Mouse (Mus musculus) embryo, embryonic 9.5 days (tissue): ENCODE measurements at regions not wholly inside any gene's neighbourhood (a gene's known extent, or its start where the extent isn't known, plus 50 kb on each side); places are given as distances from the start of the nearest gene placed in this dataset.

Experiments
- DNase-seq: peaks from one replicate; pipeline ENCODE4 v3.0.0-alpha.2; 2017; ENCODE audit errors: extremely low spot score

GRCm38 (mm10) chr6:76825953-76826352 is 328.4 kb upstream of the Gm9008 start:
- no peak for DNase-seq

- no peak for DNase-seq
Observed at GRCm38 (mm10) chr6:76802969-76803368, 305.4 kb upstream of the Gm9008 start.

- no peak for DNase-seq
Observed at GRCm38 (mm10) chr6:76780168-76780567, 282.6 kb upstream of the Gm9008 start.

GRCm38 (mm10) chr6:76778201-76778600 is 280.6 kb upstream of the Gm9008 start:
- no peak for DNase-seq

GRCm38 (mm10) chr6:76777080-76777479 is 279.5 kb upstream of the Gm9008 start:
- DNase-seq, result no peak

GRCm38 (mm10) chr6:76763852-76764251 is 266.3 kb upstream of the Gm9008 start:
- DNase-seq, result no peak

- peak; percentile 5 for DNase-seq
Observed at GRCm38 (mm10) chr6:76754867-76755266, 257.3 kb upstream of the Gm9008 start.
